In the genomic region with DNA sequence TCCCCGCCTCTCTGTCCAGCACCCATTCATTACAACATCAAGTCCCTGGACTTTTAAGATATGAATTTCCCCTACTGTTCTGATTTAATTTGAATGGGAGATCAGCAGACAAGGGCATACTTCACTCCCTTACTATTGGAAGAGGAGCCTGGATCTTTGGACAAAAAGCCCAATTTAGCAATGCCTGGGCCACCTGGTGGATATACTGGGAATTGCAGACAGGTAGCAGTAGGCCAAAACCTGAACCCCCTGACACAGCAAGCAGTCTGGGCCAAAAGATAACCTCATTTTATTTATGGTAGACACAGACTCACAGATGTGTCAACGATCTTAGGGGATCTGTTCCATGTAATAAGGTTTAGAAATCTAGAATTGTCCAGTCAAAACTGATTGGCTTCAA, we compare ENCODE assay signal across 9 mouse cellular contexts. TPM values are rescaled to one million over a fixed set of nuclear protein-coding genes. Genes with fewer than 3 reads are reported as not detected.
DNase-seq lines count a peak whose midpoint lies in the region; ATAC-seq and TF ChIP-seq lines count a peak whose summit lies in the region.
"Had no signal": no experiment of that assay in that cellular context is flagged by ENCODE, and none has a peak within 500 bp of the region (broad histone marks: within the 10 kb centered on the region; RNA-seq: fewer than 3 reads in every experiment).

No protein-coding gene starts in this region.

- 52% methylated on average over 2 of the region's 2 CpGs for WGBS in intestine, postnatal 0 days
- 44% methylated on average over 2 of the region's 2 CpGs for WGBS in intestine, embryonic 16.5 days

- no peaks in the 10 kb centered on the region for H3K4me1 ChIP-seq in intestine, postnatal 0 days (replicated peaks; ENCODE audit: control insufficient read depth, insufficient read depth, low read length)
- H3K4me1 ChIP-seq in intestine, embryonic 16.5 days (ENCODE audit: control insufficient read depth, insufficient read depth, low read length) = no peaks in the 10 kb centered on the region
- H3K4me1 ChIP-seq in MEL (ENCODE audit: control insufficient read depth in 1 of 2, insufficient read depth in 2 of 2, low read length in 2 of 2) = no peaks in the 10 kb centered on the region
- H3K4me1 ChIP-seq: megakaryocyte, embryonic 14.5 days had no signal

- H3K9ac ChIP-seq in intestine, postnatal 0 days (ENCODE audit: low read depth, low read length) = no peak overlapping the region
- no peak overlapping the region for H3K9ac ChIP-seq in intestine, embryonic 16.5 days (ENCODE audit: low read depth, low read length)
- no peak overlapping the region for H3K9ac ChIP-seq in MEL (ENCODE audit: control insufficient read depth, low read depth, low read length, poor library complexity, severe bottlenecking)

- no peak overlapping the region for H3K27ac ChIP-seq in intestine, postnatal 0 days (ENCODE audit: low read depth, low read length)
- no peak overlapping the region for H3K27ac ChIP-seq in intestine, embryonic 16.5 days (ENCODE audit: low read length)
- no peak overlapping the region for H3K27ac ChIP-seq in MEL (ENCODE audit: control insufficient read depth, low read depth, low read length)

- DNase-seq in MEL (ENCODE audit: low read depth, low spot score) = peak; percentile 34
- peak; percentile 75 to 84 for DNase-seq in cerebellum, postnatal 25 days
- peak; percentile 59 for DNase-seq in kidney, postnatal 14 days
- DNase-seq in lung, postnatal 25 days (ENCODE audit: low spot score) = peak; percentile 55
- no peak for DNase-seq in T-cell, adult 2 months (ENCODE audit: low spot score)

- no peaks in the 10 kb centered on the region for H3K79me3 ChIP-seq in C2C12 (ENCODE audit: low read depth)

- TF ChIP-seq RAD21 in MEL (IDR thresholded peaks at IDR 0.05; ENCODE audit: low read depth, low read length) = peak; percentile 21

- TF ChIP-seq EP300 in MEL (IDR thresholded peaks at IDR 0.05; ENCODE audit: low read depth in 1 of 2, low read length in 2 of 2) = no peak

- H3K27me3 ChIP-seq in intestine, postnatal 0 days (replicated peaks; ENCODE audit: control insufficient read depth, insufficient read depth, low read length) = no peaks in the 10 kb centered on the region
- H3K27me3 ChIP-seq in intestine, embryonic 16.5 days (replicated peaks; ENCODE audit: control insufficient read depth, insufficient read depth, low read length) = no peaks in the 10 kb centered on the region
- H3K27me3 ChIP-seq in C2C12 (ENCODE audit: control insufficient read depth, insufficient read depth, insufficient read length) (no peaks in the 10 kb centered on the region), MEL (ENCODE audit: control insufficient read depth in 1 of 2, insufficient read depth in 2 of 2, low read length in 2 of 2) (no peaks in the 10 kb centered on the region)

- H3K4me2 ChIP-seq in intestine, postnatal 0 days (replicated peaks; ENCODE audit: low read depth) = no peak overlapping the region
- no peak overlapping the region for H3K4me2 ChIP-seq in intestine, embryonic 16.5 days (ENCODE audit: low read depth, low read length)

- TF ChIP-seq CTCF in intestine, postnatal 0 days (IDR thresholded peaks at IDR 0.05; ENCODE audit: low read depth) = peak; percentile 90
- TF ChIP-seq CTCF in C2C12 (IDR thresholded peaks at IDR 0.05; ENCODE audit: control insufficient read depth, insufficient read depth, insufficient read length) (peak; percentile 9), MEL (IDR thresholded peaks at IDR 0.05 in 2 of 3, conservative IDR thresholded peaks at IDR 0.05 in 1 of 3; ENCODE audit: control insufficient read depth in 1 of 3, insufficient read depth in 1 of 3, low read depth in 2 of 3, low read length in 3 of 3, poor library complexity in 1 of 3, severe bottlenecking in 1 of 3) (peak; percentile 52 to 86 (median 59))

- H3K79me2 ChIP-seq in C2C12 (ENCODE audit: control insufficient read depth, insufficient read depth) (no peaks in the 10 kb centered on the region), MEL (ENCODE audit: control insufficient read depth, insufficient read depth, low read length, poor library complexity) (no peaks in the 10 kb centered on the region)

- ATAC-seq in intestine, postnatal 0 days = no peak
- ATAC-seq in intestine, embryonic 16.5 days = no peak

- no peak overlapping the region for H3K4me3 ChIP-seq in intestine, postnatal 0 days (ENCODE audit: low read depth, low read length)
- no peak overlapping the region for H3K4me3 ChIP-seq in intestine, embryonic 16.5 days (ENCODE audit: low read length)
- no peak overlapping the region for H3K4me3 ChIP-seq in C2C12 (ENCODE audit: insufficient read depth, poor library complexity, severe bottlenecking)
- H3K4me3 ChIP-seq in MEL (ENCODE audit: control insufficient read depth in 1 of 2, insufficient read depth in 1 of 2, low read depth in 2 of 2, low read length in 2 of 2) = no peak overlapping the region
- H3K4me3 ChIP-seq: megakaryocyte, embryonic 14.5 days had no signal

- no peak overlapping the region for H3ac ChIP-seq in C2C12 (ENCODE audit: control insufficient read depth, insufficient read length, low read depth)

- no peaks in the 10 kb centered on the region for H3K9me3 ChIP-seq in intestine, postnatal 0 days (ENCODE audit: control insufficient read depth)
- no peaks in the 10 kb centered on the region for H3K9me3 ChIP-seq in intestine, embryonic 16.5 days (ENCODE audit: control insufficient read depth, low read length)
- no peaks in the 10 kb centered on the region for H3K9me3 ChIP-seq in MEL (replicated peaks; ENCODE audit: insufficient read depth, low read length)

- H3K36me3 ChIP-seq in intestine, postnatal 0 days (ENCODE audit: control insufficient read depth, insufficient read depth) = no peaks in the 10 kb centered on the region
- H3K36me3 ChIP-seq in intestine, embryonic 16.5 days (ENCODE audit: control insufficient read depth, insufficient read depth, low read length) = no peaks in the 10 kb centered on the region
- H3K36me3 ChIP-seq in C2C12 (ENCODE audit: control insufficient read depth, insufficient read depth) (no peaks in the 10 kb centered on the region), MEL (ENCODE audit: control insufficient read depth in 1 of 2, insufficient read depth in 2 of 2, low read length in 2 of 2) (no peaks in the 10 kb centered on the region)

- TF ChIP-seq POLR2A in MEL (IDR thresholded peaks at IDR 0.05; ENCODE audit: control insufficient read depth in 1 of 2, insufficient read depth in 1 of 2, low read depth in 1 of 2, low read length in 2 of 2, poor library complexity in 1 of 2) = no peak

TF ChIP-seq in C2C12, 6 proteins besides CTCF, POLR2A, EP300 and RAD21:
- TF ChIP-seq MAX (IDR thresholded peaks at IDR 0.05) = no peak
- TF ChIP-seq FOSL1 (IDR thresholded peaks at IDR 0.05; ENCODE audit: insufficient read depth, low read length, poor library complexity, severe bottlenecking) = no peak
- no peak for TF ChIP-seq CEBPB (IDR thresholded peaks at IDR 0.05; ENCODE audit: low read depth)
- no peak for TF ChIP-seq USF1 (IDR thresholded peaks at IDR 0.05; ENCODE audit: low read depth)
- TF ChIP-seq MYOD1 (IDR thresholded peaks at IDR 0.05; ENCODE audit: control insufficient read depth, insufficient read length, low read depth) = no peak
- no peak for TF ChIP-seq MYOG (IDR thresholded peaks at IDR 0.05; ENCODE audit: control insufficient read depth, extremely low read depth, insufficient read length)

TF ChIP-seq in MEL, 35 proteins besides CTCF, POLR2A, EP300 and RAD21:
- TF ChIP-seq SMC3 (IDR thresholded peaks at IDR 0.05; ENCODE audit: low read depth, low read length) = peak; percentile 57
- TF ChIP-seq NRF1 (IDR thresholded peaks at IDR 0.05; ENCODE audit: insufficient read depth, low read depth, low read length, poor library complexity, severe bottlenecking) = no peak
- TF ChIP-seq TCF12 (IDR thresholded peaks at IDR 0.05; ENCODE audit: low read depth, low read length) = no peak

RNA-seq across cellular contexts. Expression of gene Fam181a, which starts 9.1 kb away (rescaled TPM):
- polyA plus RNA-seq in intestine, postnatal 0 days (2015; fragmentation: Nextera tagmentation; extraction: Ambion mirVana) = not detected in 2 replicates
- not detected in 2 replicates for polyA plus RNA-seq in intestine, embryonic 16.5 days (2015; fragmentation: Nextera tagmentation; extraction: Ambion mirVana)
- polyA plus RNA-seq in C2C12 (2012; fragmentation: generic; extraction: Trizol) (not detected), MEL (2012; ENCODE audit: insufficient read depth in 1 of 2, insufficient read length in 2 of 2, low read depth in 1 of 2, low replicate concordance in 2 of 2, missing spikeins in 1 of 2) (not detected)
- not detected in 2 replicates for total RNA-seq in MEL (2012; rRNA removed)

RNA-seq across cellular contexts. Expression of gene Asb2, which starts 54.2 kb away (rescaled TPM):
- polyA plus RNA-seq in intestine, postnatal 0 days (2015; fragmentation: Nextera tagmentation; extraction: Ambion mirVana) = 15.1 and 18.5 TPM in 2 replicates
- 22.5 and 23.6 TPM in 2 replicates for polyA plus RNA-seq in intestine, embryonic 16.5 days (2015; fragmentation: Nextera tagmentation; extraction: Ambion mirVana)
- polyA plus RNA-seq in C2C12 (2012; fragmentation: generic; extraction: Trizol) (0.97 TPM), MEL (2012; ENCODE audit: insufficient read depth in 1 of 2, insufficient read length in 2 of 2, low read depth in 1 of 2, low replicate concordance in 2 of 2, missing spikeins in 1 of 2) (under 1 TPM in 1 of 2 experiments, not detected in 1; 0.18 TPM)
- total RNA-seq in MEL (2012; rRNA removed) = not detected in 2 replicates

RNA-seq across cellular contexts. Expression of gene Prima1, which starts 59.7 kb away (rescaled TPM):
- polyA plus RNA-seq in intestine, postnatal 0 days (2015; fragmentation: Nextera tagmentation; extraction: Ambion mirVana) = 0.44 and 0.51 TPM in 2 replicates
- polyA plus RNA-seq in intestine, embryonic 16.5 days (2015; fragmentation: Nextera tagmentation; extraction: Ambion mirVana) = 0.65 and 0.76 TPM in 2 replicates
- not detected for polyA plus RNA-seq in C2C12 (2012; fragmentation: generic; extraction: Trizol)
- not detected in 2 replicates for total RNA-seq in MEL (2012; rRNA removed)
- polyA plus RNA-seq in MEL (2012; ENCODE audit: insufficient read depth in 1 of 2, insufficient read length in 2 of 2, low read depth in 1 of 2, low replicate concordance in 2 of 2, missing spikeins in 1 of 2) = not detected

Comparison
In these comparisons a context has a peak if more than half of its experiments do, and no peak if none do; other contexts are left out.
1. CTCF ChIP-seq: peak in every context shown above with its lines; median percentile 90 in intestine, postnatal 0 days; 59 in MEL; 9 in C2C12.